Comparison of ENCODE assay signal across 32 mouse cellular contexts in the genomic region with DNA sequence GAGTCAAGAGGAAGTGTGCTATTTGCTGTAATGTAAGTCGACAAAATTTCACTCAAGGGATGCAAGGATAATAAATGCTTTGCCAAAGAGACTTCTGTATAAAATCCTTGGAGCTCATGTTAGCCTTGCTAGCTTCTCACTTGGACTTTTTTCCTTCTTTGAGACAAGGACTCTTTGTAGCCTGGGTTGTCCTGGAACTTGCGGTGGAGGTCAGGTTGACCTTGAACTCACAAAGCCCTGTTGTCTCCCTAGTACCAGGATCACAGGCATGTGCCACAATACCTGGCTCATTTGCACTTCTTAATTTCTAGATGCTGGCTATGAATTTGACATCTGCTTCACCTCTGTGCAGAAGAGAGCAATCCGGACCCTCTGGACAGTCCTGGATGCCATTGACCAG. TPM values are rescaled to one million over a fixed set of nuclear protein-coding genes. Genes with fewer than 3 reads are reported as not detected.
DNase-seq lines count a peak whose midpoint lies in the region; ATAC-seq lines count a peak whose summit lies in the region.
"Had no signal": no experiment of that assay in that cellular context is flagged by ENCODE, and none has a peak within 500 bp of the region (broad histone marks: within the 10 kb centered on the region; RNA-seq: fewer than 3 reads in every experiment).

No protein-coding gene starts in this region.

- ATAC-seq in heart, embryonic 15.5 days (replicated peaks; ENCODE audit: insufficient number of reproducible peaks, insufficient read depth, low FRiP score, low read depth), result no peak
- ATAC-seq in megakaryocyte, adult 5-6 weeks (ENCODE audit: poor library complexity, severe bottlenecking), result no peak
- ATAC-seq: forebrain, embryonic 16.5 days; inflammation-experienced regulatory T-cells, adult 6 months; lung, postnatal 0 days; Patski had no signal

- peak overlapping the region; percentile 9; the same call in 1 of the 2 replicates for H3K9ac ChIP-seq in heart, embryonic 15.5 days
- H3K9ac ChIP-seq: embryonic facial prominence, embryonic 13.5 days; hindbrain, embryonic 15.5 days; kidney, embryonic 15.5 days; neural tube, embryonic 13.5 days had no signal

- peak overlapping the region; percentile 93; the same call in 1 of the 2 replicates for H3K4me3 ChIP-seq in heart, embryonic 10.5 days
- H3K4me3 ChIP-seq in heart, embryonic 15.5 days, result peak overlapping the region; percentile 98
- H3K4me3 ChIP-seq in megakaryocyte, embryonic 14.5 days (replicated peaks), result peak overlapping the region; percentile 97
- H3K4me3 ChIP-seq: erythroblast, embryonic 14.5 days; gastrocnemius, adult 2 months; hindbrain, embryonic 15.5 days; neural tube, embryonic 13.5 days had no signal

- no peaks in the 10 kb centered on the region for H3K9me3 ChIP-seq in heart, embryonic 10.5 days
- H3K9me3 ChIP-seq in heart, embryonic 15.5 days (replicated peaks), result no peaks in the 10 kb centered on the region
- no peaks in the 10 kb centered on the region for H3K9me3 ChIP-seq in megakaryocyte, embryonic 14.5 days
- H3K9me3 ChIP-seq: embryonic facial prominence, embryonic 13.5 days; hindbrain, embryonic 15.5 days; kidney, embryonic 15.5 days; midbrain, embryonic 10.5 days; neural tube, embryonic 13.5 days had no signal

- WGBS in heart, embryonic 10.5 days, result 80% methylated on average over 3 of the region's 3 CpGs
- WGBS in heart, embryonic 15.5 days, result 65% methylated on average over 3 of the region's 3 CpGs

- peaks cover 57% of the 10 kb centered on the region for H3K36me3 ChIP-seq in heart, embryonic 10.5 days
- H3K36me3 ChIP-seq in heart, embryonic 15.5 days, result peaks cover 43% of the 10 kb centered on the region
- peaks cover 51% of the 10 kb centered on the region for H3K36me3 ChIP-seq in megakaryocyte, embryonic 14.5 days (replicated peaks; ENCODE audit: low read length)

- H3K27ac ChIP-seq in heart, embryonic 10.5 days, result no peak overlapping the region
- peak overlapping the region; percentile 49 for H3K27ac ChIP-seq in heart, embryonic 15.5 days
- H3K27ac ChIP-seq: embryonic facial prominence, embryonic 13.5 days; gastrocnemius, adult 2 months; hindbrain, embryonic 15.5 days; kidney, embryonic 15.5 days; midbrain, embryonic 10.5 days; neural tube, embryonic 13.5 days; stomach, postnatal 0 days had no signal

- no peaks in the 10 kb centered on the region for H3K27me3 ChIP-seq in heart, embryonic 10.5 days (ENCODE audit: insufficient read depth, poor library complexity, severe bottlenecking)
- no peaks in the 10 kb centered on the region for H3K27me3 ChIP-seq in heart, embryonic 15.5 days
- no peaks in the 10 kb centered on the region for H3K27me3 ChIP-seq in megakaryocyte, embryonic 14.5 days (replicated peaks)
- H3K27me3 ChIP-seq: embryonic facial prominence, embryonic 13.5 days; hindbrain, embryonic 15.5 days; kidney, embryonic 15.5 days; neural tube, embryonic 13.5 days; Patski had no signal

- DNase-seq in heart, embryonic 10.5 days (ENCODE audit: low spot score), result no peak
- DNase-seq in heart, adult 11 months, result no peak
- DNase-seq in heart, adult 8-10 months (ENCODE audit: low spot score), result no peak
- DNase-seq in cerebellum, postnatal 25 days, result no peak
- DNase-seq: adrenal gland, postnatal 10 days; cerebellum, adult 11 months; cerebellum, adult 9-10 months; embryo, embryonic 11 days; gastrocnemius, adult 2 months; gastrocnemius, postnatal 36 days; kidney, adult 18-20 months; kidney, postnatal 25 days; liver; lung, adult 18-20 months; lung, postnatal 4 days; right cerebral cortex, postnatal 4 days; thymus, adult 18-20 months; thymus, postnatal 25 days had no signal

- H3K4me1 ChIP-seq in heart, embryonic 10.5 days, result peaks cover 13% of the 10 kb centered on the region
- peaks cover 20% of the 10 kb centered on the region for H3K4me1 ChIP-seq in heart, embryonic 15.5 days (replicated peaks)
- H3K4me1 ChIP-seq in megakaryocyte, embryonic 14.5 days, result peaks cover 67% of the 10 kb centered on the region

- H3K4me2 ChIP-seq in heart, embryonic 15.5 days, result peak overlapping the region; percentile 75
- H3K4me2 ChIP-seq: hindbrain, embryonic 15.5 days had no signal

RNA-seq across cellular contexts. Expression of gene Pgam1, which starts 3.6 kb away (rescaled TPM):
- 1,222 and 1,272 TPM in 2 replicates for polyA plus RNA-seq in heart, embryonic 10.5 days (2016; fragmentation: Nextera tagmentation; extraction: Ambion mirVana)
- polyA plus RNA-seq in heart, embryonic 15.5 days (2015; fragmentation: Nextera tagmentation; extraction: Ambion mirVana), result 666 and 693 TPM in 2 replicates
- total RNA-seq in heart, adult 8-10 months (2022), result 100 to 1,000 TPM in 3 of 4 experiments, 10 to 100 TPM in 1; 94.6 to 149 (median 113) TPM
- 654 and 1,266 TPM in 2 replicates for polyA plus RNA-seq in megakaryocyte, embryonic 14.5 days (2012; ENCODE audit: insufficient read depth, low replicate concordance)
- 587 and 602 TPM in 2 replicates for total RNA-seq in megakaryocyte, adult 5-6 weeks (2015)
- total RNA-seq in megakaryocyte, adult 5-6 weeks (2017), result 254 and 291 TPM in 2 replicates

RNA-seq across cellular contexts. Expression of gene Exosc1, which starts 17.9 kb away (rescaled TPM):
- polyA plus RNA-seq in heart, embryonic 10.5 days (2016; fragmentation: Nextera tagmentation; extraction: Ambion mirVana), result 60.1 and 78.1 TPM in 2 replicates
- polyA plus RNA-seq in heart, embryonic 15.5 days (2015; fragmentation: Nextera tagmentation; extraction: Ambion mirVana), result 39.3 and 46.9 TPM in 2 replicates
- 10 to 100 TPM; 11.9 to 14.7 (median 13.7) TPM for total RNA-seq in heart, adult 8-10 months (2022)
- 5.4 and 13.5 TPM in 2 replicates for polyA plus RNA-seq in megakaryocyte, embryonic 14.5 days (2012; ENCODE audit: insufficient read depth, low replicate concordance)
- 37.0 and 38.6 TPM in 2 replicates for total RNA-seq in megakaryocyte, adult 5-6 weeks (2015)
- total RNA-seq in megakaryocyte, adult 5-6 weeks (2017), result 29.3 and 40.2 TPM in 2 replicates

RNA-seq across cellular contexts. Expression of gene Zdhhc16, which starts 18.0 kb away (rescaled TPM):
- 73.4 and 78.9 TPM in 2 replicates for polyA plus RNA-seq in heart, embryonic 10.5 days (2016; fragmentation: Nextera tagmentation; extraction: Ambion mirVana)
- polyA plus RNA-seq in heart, embryonic 15.5 days (2015; fragmentation: Nextera tagmentation; extraction: Ambion mirVana), result 46.5 and 62.7 TPM in 2 replicates
- 10 to 100 TPM; 12.4 to 14.1 (median 13.1) TPM for total RNA-seq in heart, adult 8-10 months (2022)
- 18.8 and 25.3 TPM in 2 replicates for polyA plus RNA-seq in megakaryocyte, embryonic 14.5 days (2012; ENCODE audit: insufficient read depth, low replicate concordance)
- 25.9 and 36.1 TPM in 2 replicates for total RNA-seq in megakaryocyte, adult 5-6 weeks (2015)
- total RNA-seq in megakaryocyte, adult 5-6 weeks (2017), result 22.4 and 26.4 TPM in 2 replicates

RNA-seq across cellular contexts. Expression of gene Rrp12, which starts 19.3 kb away (rescaled TPM):
- polyA plus RNA-seq in heart, embryonic 10.5 days (2016; fragmentation: Nextera tagmentation; extraction: Ambion mirVana), result 25.1 and 25.8 TPM in 2 replicates
- 7.4 and 10.1 TPM in 2 replicates for polyA plus RNA-seq in heart, embryonic 15.5 days (2015; fragmentation: Nextera tagmentation; extraction: Ambion mirVana)
- total RNA-seq in heart, adult 8-10 months (2022), result 10 to 100 TPM; 16.4 to 18.7 (median 18.5) TPM
- polyA plus RNA-seq in megakaryocyte, embryonic 14.5 days (2012; ENCODE audit: insufficient read depth, low replicate concordance), result 8.9 and 14.4 TPM in 2 replicates
- total RNA-seq in megakaryocyte, adult 5-6 weeks (2015), result 2.3 and 3.4 TPM in 2 replicates
- 4.6 and 5.1 TPM in 2 replicates for total RNA-seq in megakaryocyte, adult 5-6 weeks (2017)
